Mouse (Mus musculus): Measurements from ENCODE around the gene Gm20532.

DNA sequence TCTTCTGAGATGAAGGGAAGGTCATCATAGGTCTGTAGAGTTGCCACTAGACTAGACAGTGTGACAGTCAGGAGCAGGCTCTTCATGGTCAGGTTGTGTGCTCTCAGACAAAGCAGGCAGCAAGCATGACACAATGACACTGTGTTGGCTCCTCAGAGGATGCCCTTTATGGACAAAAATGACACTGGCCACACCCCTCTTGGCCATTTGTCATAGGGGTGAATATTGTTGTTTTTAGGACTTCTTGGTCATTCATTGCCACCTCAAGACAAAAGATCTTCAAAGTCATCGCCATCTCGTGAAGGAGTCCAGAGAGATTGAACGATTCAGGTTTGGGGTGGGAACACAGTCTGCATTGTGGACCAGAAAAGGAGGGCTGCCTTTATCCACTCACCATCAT is 84.7 kb downstream of the Gm20532 start, which contains the start of gene Lcn4:
- TF ChIP-seq MAZ (IDR thresholded peaks at IDR 0.05; ENCODE audit: low read depth, low read length): no peak
- TF ChIP-seq CTCF (IDR thresholded peaks at IDR 0.05 in 2 of 3, conservative IDR thresholded peaks at IDR 0.05 in 1 of 3; ENCODE audit: control insufficient read depth in 1 of 3, insufficient read depth in 1 of 3, low read depth in 2 of 3, low read length in 3 of 3, poor library complexity in 1 of 3, severe bottlenecking in 1 of 3): no peak
- no peak for TF ChIP-seq MYC (IDR thresholded peaks at IDR 0.05; ENCODE audit: low read depth, low read length)
- no peak for TF ChIP-seq NRF1 (IDR thresholded peaks at IDR 0.05; ENCODE audit: insufficient read depth, low read depth, low read length, poor library complexity, severe bottlenecking)
- TF ChIP-seq NELFE (IDR thresholded peaks at IDR 0.05; ENCODE audit: low read depth, low read length): no peak
